Mouse (Mus musculus) testis, adult 2 months (tissue): ENCODE results near the gene Ap1s3.

Experiments
- CTCF ChIP-seq: fragments of 200-500 bp; IDR thresholded peaks from 2 replicates; pipeline ENCODE4 v1.5.1; 2012; ENCODE audit warnings: low read depth, mild to moderate bottlenecking, inconsistent platforms, low read length, moderate library complexity; ENCODE audit not compliant: control insufficient read depth, insufficient read depth, insufficient replicate concordance
- POLR2A ChIP-seq: fragments of 200-500 bp; IDR thresholded peaks from 2 replicates; pipeline ENCODE4 v1.6.1; 2012; ENCODE audit warnings: low read depth, mild to moderate bottlenecking, inconsistent platforms, low read length, moderate library complexity; ENCODE audit not compliant: control insufficient read depth

- TF ChIP-seq CTCF, result no peak
- TF ChIP-seq POLR2A, result no peak
Observed at GRCm38 (mm10) chr1:79678117-79678684, 6.4 kb upstream of the Ap1s3 start.
